Mouse (Mus musculus) ES-Bruce4 (cell line): ENCODE measurements around the gene Hivep2. TPM values are rescaled to one million over a fixed set of nuclear protein-coding genes. Genes with fewer than 3 reads are reported as not detected.

Experiments used
- H3K27ac ChIP-seq: 2 replicates; pipeline ENCODE4 v1.5.1; 2012; ENCODE audit warnings: low read length, inconsistent platforms; ENCODE audit not compliant: insufficient read depth
- H3K27me3 ChIP-seq: 2 replicates; pipeline ENCODE4 v1.6.1; 2012; ENCODE audit warnings: mild to moderate bottlenecking, low read length, inconsistent platforms; ENCODE audit not compliant: control insufficient read depth, poor library complexity, insufficient read depth, severe bottlenecking
- H3K36me3 ChIP-seq: 2 replicates; pipeline ENCODE4 v1.6.1; 2012; ENCODE audit warnings: inconsistent platforms, mild to moderate bottlenecking, low read length, moderate library complexity; ENCODE audit not compliant: control insufficient read depth, poor library complexity, insufficient read depth, severe bottlenecking
- H3K4me1 ChIP-seq: one replicate; pipeline ENCODE4 v1.8.1; 2011; ENCODE audit warnings: low read length; ENCODE audit not compliant: control insufficient read depth, insufficient read depth
- H3K4me3 ChIP-seq: 2 replicates; pipeline ENCODE4 v1.5.1; 2011; ENCODE audit warnings: low read depth, mild to moderate bottlenecking, low read length
- H3K9ac ChIP-seq: 2 replicates; pipeline ENCODE4 v1.6.1; 2012; ENCODE audit warnings: low read depth, mild to moderate bottlenecking, inconsistent platforms; ENCODE audit not compliant: poor library complexity, severe bottlenecking
- H3K9me3 ChIP-seq: replicated peaks from 2 replicates; pipeline ENCODE4 v1.6.1; 2012; ENCODE audit warnings: mild to moderate bottlenecking, low read length, inconsistent platforms; ENCODE audit not compliant: control insufficient read depth, poor library complexity, insufficient read depth, severe bottlenecking
- CTCF ChIP-seq: IDR thresholded peaks from one replicate; pipeline ENCODE4 v1.8.1; 2011; ENCODE audit warnings: low read depth, low read length
- EP300 ChIP-seq: IDR thresholded peaks from 2 replicates; pipeline ENCODE4 v1.6.1; 2011; ENCODE audit warnings: low read depth, low read length; ENCODE audit not compliant: insufficient read depth
- POLR2A ChIP-seq: IDR thresholded peaks from one replicate; pipeline ENCODE4 v1.8.1; 2011; ENCODE audit warnings: low read length; ENCODE audit not compliant: insufficient read depth
- polyA plus RNA-seq: library from polyadenylated mRNA; stranded (reverse); fragments of >200 nt; gene quantifications from 2 replicates; pipeline ENCODE4 v1.2.4, GENCODE M21; 2011; ENCODE audit warnings: low read depth; ENCODE audit not compliant: missing spikeins, insufficient read depth, insufficient read length

The Hivep2 gene
- 3.4 and 4.3 TPM in 2 replicates for polyA plus RNA-seq

DNA sequence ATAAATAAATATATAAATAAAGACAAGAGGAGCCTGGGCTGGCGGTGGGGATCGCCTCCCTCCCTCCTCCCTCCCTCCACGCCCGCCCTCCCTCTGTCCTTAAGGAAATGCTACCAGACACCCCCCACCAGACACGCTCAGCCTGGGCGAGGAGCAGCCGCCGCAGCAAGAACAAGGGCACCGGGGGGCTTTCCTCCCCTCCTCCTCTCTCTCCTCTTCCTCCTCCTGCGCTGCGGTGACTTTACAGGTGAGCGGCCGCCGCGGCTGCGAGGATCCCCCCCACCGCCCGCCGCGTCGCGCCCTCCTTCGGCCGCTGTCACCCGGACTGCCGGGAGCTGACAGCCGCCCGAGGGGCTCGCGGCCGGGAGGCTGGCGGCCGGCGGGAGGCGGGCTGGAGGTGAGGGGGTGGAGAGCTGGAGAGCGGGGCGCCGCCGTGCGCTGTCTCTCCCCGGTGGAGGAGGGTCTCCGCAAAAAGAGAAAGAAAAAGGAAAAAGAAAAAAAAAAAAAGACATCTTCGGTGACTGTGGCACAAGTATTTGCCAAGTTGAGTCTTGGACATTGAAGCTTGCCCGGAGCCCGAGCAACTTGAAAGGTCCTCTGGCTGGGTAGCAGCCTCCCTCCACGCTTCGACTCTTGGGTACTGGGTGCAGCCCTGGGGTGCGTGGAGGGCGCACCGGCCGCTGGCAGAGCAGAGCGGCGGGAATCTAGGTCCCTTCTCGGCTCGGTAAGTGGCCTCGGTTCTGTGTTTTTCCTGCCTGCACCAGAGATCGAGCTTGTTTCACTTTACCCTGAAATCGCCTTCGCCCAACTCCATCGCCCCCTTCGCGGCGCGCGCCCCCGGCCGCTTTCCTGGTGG lies at the start of gene Hivep2:
Gene Hivep2, plus strand, starts transcription at position 102 of the 856 bp plus-strand sequence.
- H3K4me3 ChIP-seq, result peak within 1 kb of the TSS; percentile 87
- no peaks in the 10 kb centered on the region for H3K4me1 ChIP-seq
- H3K27me3 ChIP-seq, result peaks cover 6% of the 10 kb centered on the region; the same call in 1 of the 2 replicates
- H3K9ac ChIP-seq, result peak within 1 kb of the TSS; percentile 54
- H3K36me3 ChIP-seq, result no peaks in the 10 kb centered on the region
- no peak within 1 kb of the TSS for H3K27ac ChIP-seq
- no peaks in the 10 kb centered on the region for H3K9me3 ChIP-seq
- TF ChIP-seq POLR2A (no peak), CTCF (no peak)

DNA sequence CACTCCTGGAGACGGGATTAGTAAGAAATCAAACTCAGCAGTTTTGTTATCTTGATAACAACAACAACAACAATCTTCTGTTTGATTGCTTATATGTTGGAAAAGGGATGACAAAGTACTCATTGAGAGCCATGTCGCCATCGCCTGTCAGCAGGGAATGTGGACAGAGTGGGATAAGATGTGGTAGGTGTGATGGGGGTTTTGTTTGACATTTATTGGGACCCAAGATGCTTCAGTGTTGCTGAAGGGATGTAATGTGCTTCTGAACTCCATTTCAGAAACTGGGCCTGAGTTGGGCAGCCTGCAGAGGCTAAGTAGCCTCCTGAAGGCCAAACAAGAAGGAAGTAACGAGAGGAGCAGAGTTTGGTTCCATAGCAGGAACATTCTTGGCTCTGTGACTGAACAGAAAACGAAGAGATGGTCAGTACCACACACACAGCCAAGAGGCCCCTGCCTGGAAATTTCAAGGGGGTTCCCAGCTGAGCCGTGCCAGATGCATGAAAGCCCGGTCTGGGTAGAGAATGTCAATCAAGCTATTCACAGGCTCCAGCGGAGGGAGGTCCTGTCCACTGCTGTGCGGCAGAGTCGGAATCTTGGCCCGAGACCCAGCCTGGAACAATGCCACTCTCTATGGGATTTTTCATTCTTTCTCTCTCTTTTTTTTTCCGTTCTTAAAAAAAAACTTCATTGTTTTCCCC lies 49.1 kb upstream of the Hivep2 start:
- H3K4me3 ChIP-seq, result no peak overlapping the region
- no peak overlapping the region for H3K9ac ChIP-seq
- H3K4me1 ChIP-seq, result no peaks in the 10 kb centered on the region
- no peaks in the 10 kb centered on the region for H3K9me3 ChIP-seq
- H3K27me3 ChIP-seq, result no peaks in the 10 kb centered on the region
- H3K36me3 ChIP-seq, result no peaks in the 10 kb centered on the region
- TF ChIP-seq POLR2A, result no peak
- TF ChIP-seq CTCF, result no peak
- TF ChIP-seq EP300, result no peak
- H3K27ac ChIP-seq, result no peak overlapping the region

DNA sequence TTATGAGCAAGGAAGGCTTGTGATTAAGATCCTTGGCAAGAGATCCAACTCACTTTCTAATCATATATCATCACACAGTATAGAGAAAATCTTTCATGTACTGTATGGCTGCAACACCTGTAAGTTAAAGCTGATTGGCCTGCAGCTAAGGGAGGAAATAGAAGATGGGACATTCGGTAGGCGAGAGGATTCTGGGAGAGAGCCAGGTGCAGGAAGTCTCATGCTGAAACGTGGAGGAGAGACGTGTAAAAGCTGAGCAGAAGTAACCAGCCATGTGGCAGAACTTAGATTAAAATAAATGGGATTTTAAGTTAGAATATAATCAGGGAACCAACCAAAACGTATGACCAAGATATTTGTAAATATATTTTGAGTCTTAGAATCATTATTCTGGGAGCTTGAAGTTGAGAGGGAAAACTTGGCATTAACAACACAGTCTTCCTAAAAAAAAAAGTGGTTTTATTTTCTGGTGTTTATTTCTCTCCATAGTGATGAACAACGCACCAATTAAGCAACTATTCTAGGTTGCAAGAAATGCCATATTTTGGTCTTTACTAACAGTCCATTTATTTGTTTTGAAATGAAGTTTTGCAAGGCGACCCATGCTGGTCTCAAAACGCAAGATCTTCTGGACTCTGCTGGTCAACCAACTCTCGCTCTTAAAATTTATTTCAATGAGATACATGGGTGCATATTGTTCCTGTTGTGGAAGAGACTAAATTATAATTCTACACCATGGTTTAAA lies 44.1 kb upstream of the Hivep2 start:
- Histone ChIP-seq H3K36me3 (no peaks in the 10 kb centered on the region), H3K9ac (no peak overlapping the region), H3K27me3 (no peaks in the 10 kb centered on the region), H3K4me1 (no peaks in the 10 kb centered on the region), H3K27ac (no peak overlapping the region), H3K9me3 (no peaks in the 10 kb centered on the region), H3K4me3 (no peak overlapping the region)
- TF ChIP-seq CTCF, result no peak
- TF ChIP-seq POLR2A, result no peak
- no peak for TF ChIP-seq EP300

DNA sequence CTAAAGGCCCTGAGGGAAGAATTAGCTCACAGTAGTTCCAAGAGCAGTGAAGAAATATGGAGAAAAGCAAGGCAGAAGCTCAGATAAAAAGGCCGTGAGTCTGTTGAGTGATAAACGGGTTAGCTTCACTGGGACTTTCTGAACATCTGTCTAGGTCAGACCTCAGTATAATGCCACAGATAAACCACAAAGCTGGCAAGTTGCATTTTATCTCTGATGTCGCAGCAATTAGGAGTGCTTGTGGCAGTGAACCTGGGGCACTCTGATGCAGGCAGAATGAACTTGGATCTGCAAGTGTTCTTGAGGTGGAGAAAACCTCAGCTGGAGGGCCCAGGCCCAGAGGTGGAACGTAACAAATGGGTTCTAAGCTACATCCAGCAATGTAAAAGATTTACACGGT lies 36.6 kb upstream of the Hivep2 start:
- Histone ChIP-seq H3K4me3 (no peak overlapping the region), H3K36me3 (no peaks in the 10 kb centered on the region), H3K4me1 (no peaks in the 10 kb centered on the region), H3K9ac (no peak overlapping the region), H3K9me3 (no peaks in the 10 kb centered on the region), H3K27me3 (no peaks in the 10 kb centered on the region), H3K27ac (no peak overlapping the region)
- TF ChIP-seq EP300, result no peak
- no peak for TF ChIP-seq POLR2A
- no peak for TF ChIP-seq CTCF

DNA sequence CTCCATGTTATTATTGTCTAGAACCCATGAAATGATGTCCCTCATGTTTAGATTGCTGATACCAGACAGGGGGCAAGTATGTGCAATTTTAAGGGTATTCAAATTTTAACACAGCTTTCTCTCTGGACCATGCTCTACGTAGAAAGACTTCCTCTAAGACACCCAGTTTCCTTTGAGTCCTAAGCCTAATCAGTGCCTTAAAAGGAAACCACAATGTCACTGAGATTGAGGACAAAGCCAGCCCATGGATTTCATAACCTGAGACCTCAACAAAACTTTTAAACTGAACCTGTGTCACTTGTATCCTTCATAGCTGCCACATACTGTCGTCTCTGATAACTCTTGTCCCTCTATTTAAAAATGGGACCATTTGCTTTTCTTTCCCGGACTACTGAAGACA lies 33.7 kb upstream of the Hivep2 start:
- Histone ChIP-seq H3K36me3 (no peaks in the 10 kb centered on the region), H3K9me3 (no peaks in the 10 kb centered on the region), H3K27ac (no peak overlapping the region), H3K4me1 (no peaks in the 10 kb centered on the region), H3K27me3 (no peaks in the 10 kb centered on the region), H3K4me3 (no peak overlapping the region), H3K9ac (no peak overlapping the region)
- TF ChIP-seq CTCF (no peak), EP300 (no peak)
